Mouse (Mus musculus) small intestine, adult 2 months (tissue): ENCODE data around the gene Trim2. TPM values are rescaled to one million over a fixed set of nuclear protein-coding genes. Genes with fewer than 3 reads are reported as not detected.

Experiments
- H3K27ac ChIP-seq: fragments of 200-500 bp; 2 replicates; pipeline ENCODE4 v1.5.1; 2012; ENCODE audit warnings: low read depth, low read length, control low read depth, inconsistent platforms; ENCODE audit not compliant: insufficient read depth
- H3K27me3 ChIP-seq: fragments of 200-500 bp; 2 replicates; pipeline ENCODE4 v1.6.1; 2012; ENCODE audit warnings: mild to moderate bottlenecking, moderate library complexity, low read length, inconsistent platforms; ENCODE audit not compliant: control insufficient read depth, insufficient read depth
- H3K36me3 ChIP-seq: fragments of 200-500 bp; 2 replicates; pipeline ENCODE4 v1.6.1; 2012; ENCODE audit warnings: mild to moderate bottlenecking, low read length, control low read depth, inconsistent platforms; ENCODE audit not compliant: control insufficient read depth, insufficient read depth
- H3K4me1 ChIP-seq: fragments of 200-500 bp; 2 replicates; pipeline ENCODE4 v1.6.1; 2012; ENCODE audit warnings: low read length, inconsistent platforms, mixed read lengths; ENCODE audit not compliant: control insufficient read depth, insufficient read depth, insufficient read length
- H3K4me3 ChIP-seq: fragments of 200-500 bp; 2 replicates; pipeline ENCODE4 v1.5.1; 2012; ENCODE audit warnings: low read depth, mild to moderate bottlenecking, control low read depth, inconsistent platforms, low read length, moderate library complexity
- CTCF ChIP-seq: fragments of 200-500 bp; IDR thresholded peaks from 2 replicates; pipeline ENCODE4 v1.5.1; 2012; ENCODE audit warnings: low read depth, mild to moderate bottlenecking, control low read depth, inconsistent platforms, low read length, moderate library complexity, mixed read lengths; ENCODE audit not compliant: insufficient replicate concordance, insufficient read length; ENCODE audit errors: extremely low read depth
- POLR2A ChIP-seq: fragments of 200-500 bp; IDR thresholded peaks from 2 replicates; pipeline ENCODE4 v1.6.1; 2012; ENCODE audit warnings: low read depth, mild to moderate bottlenecking, control low read depth, inconsistent platforms, low read length, moderate library complexity
- WGBS: fragments of 180-500 bp; shearing (Covaris S2); methylation state at CpG from one replicate; pipeline ENCODE4 v1.1.7; 2018; 5-methylcytosine and 5-hydroxymethylcytosine counted together
- polyA plus RNA-seq: library from polyadenylated mRNA; depleted of rRNA; stranded (reverse); fragments of >200 nt; gene quantifications from 2 replicates; pipeline ENCODE4 v1.2.3, GENCODE M21; 2012

Trim2 gene
- polyA plus RNA-seq, 1 experiment: 52.4 TPM

GRCm38 (mm10) chr3:84335421-84336073 is 28.9 kb upstream of the Trim2 start:
- Histone ChIP-seq H3K4me1 (peaks cover 6% of the 10 kb centered on the region), H3K36me3 (no peaks in the 10 kb centered on the region), H3K27me3 (no peaks in the 10 kb centered on the region), H3K27ac (no peak overlapping the region), H3K4me3 (no peak overlapping the region)
- TF ChIP-seq POLR2A (no peak), CTCF (no peak)
- 69% methylated on average over 8 of the region's 8 CpGs for WGBS

DNA sequence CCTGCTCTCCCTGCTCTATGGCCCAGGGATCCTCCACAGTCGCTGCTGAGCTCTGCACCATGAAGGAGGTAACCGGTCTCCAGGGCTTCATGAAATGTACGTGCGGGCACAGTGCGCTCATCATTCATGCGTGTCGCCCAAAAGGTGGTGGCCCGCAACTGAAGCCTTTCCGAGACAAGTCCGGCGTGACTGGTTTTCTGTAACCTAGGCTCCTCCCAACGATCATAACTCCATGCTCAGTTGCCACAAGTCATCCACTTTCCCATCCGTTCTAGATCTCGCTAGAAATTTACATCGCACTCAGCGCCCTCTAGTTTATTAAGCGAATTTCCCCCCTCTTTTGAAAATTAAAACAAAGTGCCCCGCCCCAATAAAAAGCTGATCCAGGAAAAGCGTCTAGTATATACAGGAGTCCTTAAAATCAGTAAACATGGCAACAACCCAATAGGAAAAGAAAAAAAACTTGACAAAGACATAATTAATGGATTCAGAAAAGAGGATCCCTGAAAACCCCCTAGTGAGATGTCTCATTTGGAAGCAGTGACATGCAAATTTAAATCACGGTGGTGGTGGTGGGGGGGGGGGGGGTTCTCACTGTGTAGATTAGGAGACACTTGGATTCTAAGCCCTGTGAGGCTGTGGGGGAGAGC is 28.2 kb upstream of the Trim2 start:
- peak overlapping the region; percentile 15; the same call in 1 of the 2 replicates for H3K4me3 ChIP-seq
- H3K27me3 ChIP-seq: no peaks in the 10 kb centered on the region
- no peak overlapping the region for H3K27ac ChIP-seq
- no peak for TF ChIP-seq CTCF
- no peak for TF ChIP-seq POLR2A
- peaks cover 6% of the 10 kb centered on the region for H3K4me1 ChIP-seq
- H3K36me3 ChIP-seq: no peaks in the 10 kb centered on the region
- WGBS: 24% methylated on average over 20 of the region's 20 CpGs

GRCm38 (mm10) chr3:84333400-84334349 is 27.0 kb upstream of the Trim2 start:
- WGBS: 46% methylated on average over 22 of the region's 22 CpGs
- no peak overlapping the region for H3K27ac ChIP-seq

GRCm38 (mm10) chr3:84330210-84330609 is 23.5 kb upstream of the Trim2 start:
- 77% methylated on average over 2 of the region's 2 CpGs for whole genome bisulfite sequencing
- TF ChIP-seq POLR2A (no peak), CTCF (no peak)
- Histone ChIP-seq H3K27ac (no peak overlapping the region), H3K4me3 (no peak overlapping the region), H3K27me3 (no peaks in the 10 kb centered on the region), H3K4me1 (peaks cover 8% of the 10 kb centered on the region), H3K36me3 (no peaks in the 10 kb centered on the region)

More at GRCm38 (mm10) chr3:84333400-84334349, 27.0 kb upstream of the Trim2 start:
- peaks cover 6% of the 10 kb centered on the region for H3K4me1 ChIP-seq
- H3K27me3 ChIP-seq: no peaks in the 10 kb centered on the region
- H3K4me3 ChIP-seq: no peak overlapping the region
- TF ChIP-seq POLR2A (no peak), CTCF (peak; percentile 61; the same call in 1 of the 2 replicates)
- no peaks in the 10 kb centered on the region for H3K36me3 ChIP-seq

DNA sequence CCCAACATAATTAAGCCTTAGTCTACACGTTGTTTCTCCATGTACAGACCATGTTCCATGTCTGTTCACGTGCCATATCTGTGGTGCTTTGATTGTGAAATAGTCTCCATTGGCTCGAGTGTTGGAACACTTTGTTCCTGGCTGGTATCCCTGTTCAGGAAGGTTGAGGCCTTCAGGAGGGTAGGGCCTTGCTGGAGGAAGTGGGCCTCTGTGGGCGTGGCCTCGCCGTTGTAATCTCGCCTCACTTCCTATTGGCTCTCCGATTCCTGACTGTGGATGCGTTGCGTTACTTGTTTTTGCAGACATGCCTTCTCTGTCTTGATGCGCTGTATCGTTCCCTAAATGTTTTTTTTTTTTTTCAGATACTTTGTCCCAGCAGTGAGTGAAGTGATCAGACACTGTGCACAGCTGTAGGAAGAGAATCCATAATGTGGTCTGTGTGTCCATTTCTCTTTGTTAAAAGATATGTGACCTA is 18.3 kb upstream of the Trim2 start:
- Histone ChIP-seq H3K4me3 (no peak overlapping the region), H3K27me3 (no peaks in the 10 kb centered on the region), H3K4me1 (peaks cover 10% of the 10 kb centered on the region; the same call in 1 of the 2 replicates), H3K27ac (no peak overlapping the region), H3K36me3 (no peaks in the 10 kb centered on the region)
- 72% methylated on average over 12 of the region's 12 CpGs for WGBS
- TF ChIP-seq CTCF: no peak
- no peak for TF ChIP-seq POLR2A

DNA sequence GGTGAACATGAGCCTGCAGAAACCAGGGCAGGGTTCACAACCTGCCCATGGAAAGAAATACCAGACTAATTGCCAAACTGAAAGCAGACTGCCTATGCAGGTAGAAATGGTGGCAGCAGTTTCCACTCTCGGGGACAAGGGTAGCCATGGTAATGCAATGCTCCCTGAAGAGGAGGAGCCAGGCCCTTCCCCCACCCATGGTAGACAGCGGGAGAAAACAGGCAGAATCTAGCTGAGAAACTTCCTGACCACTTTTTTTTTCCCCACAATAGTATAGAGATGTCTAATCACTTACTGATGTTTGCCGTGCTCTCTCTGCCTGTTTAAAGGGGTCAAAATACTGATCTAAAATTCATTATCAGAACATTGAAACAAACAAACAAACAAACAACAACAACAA is 17.8 kb upstream of the Trim2 start:
- no peak overlapping the region for H3K27ac ChIP-seq
- 21% methylated on average over 3 of the region's 3 CpGs for WGBS
- H3K36me3 ChIP-seq: no peaks in the 10 kb centered on the region
- no peak for TF ChIP-seq POLR2A
- TF ChIP-seq CTCF: no peak
- no peak overlapping the region for H3K4me3 ChIP-seq
- no peaks in the 10 kb centered on the region for H3K27me3 ChIP-seq
- H3K4me1 ChIP-seq: peaks cover 10% of the 10 kb centered on the region; the same call in 1 of the 2 replicates
